Mouse (Mus musculus) hindbrain, embryonic 16.5 days (tissue): ENCODE results near the gene Emp1. TPM values are rescaled to one million over a fixed set of nuclear protein-coding genes. Genes with fewer than 3 reads are reported as not detected.

ENCODE experiments used
- ATAC-seq: fragments of 200-750 bp; cut with Nextera tagmentation; 2 replicates; pipeline ENCODE4 v1.8.0; 2017; ENCODE audit warnings: moderate TSS enrichment, moderate library complexity
- H3K27ac ChIP-seq: fragments of 300-500 bp; sonication (generic); 2 replicates; pipeline ENCODE4 v1.5.1; 2014; ENCODE audit warnings: low read depth, mild to moderate bottlenecking, control low read depth, low read length, moderate library complexity
- H3K27me3 ChIP-seq: fragments of 300-500 bp; sonication (generic); replicated peaks from 2 replicates; pipeline ENCODE4 v1.6.1; 2014; ENCODE audit warnings: low read length; ENCODE audit not compliant: control insufficient read depth, insufficient read depth
- H3K36me3 ChIP-seq: fragments of 300-500 bp; sonication (generic); 2 replicates; pipeline ENCODE4 v1.6.1; 2014; ENCODE audit warnings: mild to moderate bottlenecking, low read length, moderate library complexity, mixed read lengths; ENCODE audit not compliant: control insufficient read depth, insufficient read depth
- H3K4me1 ChIP-seq: fragments of 300-500 bp; sonication (generic); 2 replicates; pipeline ENCODE4 v1.6.1; 2014; ENCODE audit warnings: low read depth, low read length; ENCODE audit not compliant: control insufficient read depth, insufficient read depth
- H3K4me2 ChIP-seq: fragments of 300-500 bp; sonication (generic); 2 replicates; pipeline ENCODE4 v1.6.1; 2014; ENCODE audit warnings: mild to moderate bottlenecking, low read length, control low read depth, moderate library complexity
- H3K4me3 ChIP-seq: fragments of 300-500 bp; sonication (generic); 2 replicates; pipeline ENCODE4 v1.5.1; 2014; ENCODE audit warnings: mild to moderate bottlenecking, low read length, control low read depth, moderate library complexity
- H3K9ac ChIP-seq: fragments of 300-500 bp; sonication (generic); 2 replicates; pipeline ENCODE4 v1.6.1; 2014; ENCODE audit warnings: low read depth, mild to moderate bottlenecking, control low read depth, low read length, moderate library complexity
- H3K9me3 ChIP-seq: fragments of 300-500 bp; sonication (generic); 2 replicates; pipeline ENCODE4 v1.6.1; 2014; ENCODE audit warnings: mild to moderate bottlenecking, low read length, moderate library complexity; ENCODE audit not compliant: control insufficient read depth
- WGBS: fragments of 180-500 bp; shearing (Covaris S2); extraction: QIAGEN DNeasy Blood & Tissue Kit; methylation state at CpG from one replicate; pipeline ENCODE4 v1.1.7; 2014; 5-methylcytosine and 5-hydroxymethylcytosine counted together
- polyA plus RNA-seq: library from polyadenylated mRNA; unstranded; fragments of >200 nt; fragmentation: Nextera tagmentation; extraction: Ambion mirVana; gene quantifications from 2 replicates; pipeline ENCODE4 v1.2.1, GENCODE M21; 2015

The Emp1 gene
- 9.9 and 13.0 TPM in 2 replicates for polyA plus RNA-seq

DNA sequence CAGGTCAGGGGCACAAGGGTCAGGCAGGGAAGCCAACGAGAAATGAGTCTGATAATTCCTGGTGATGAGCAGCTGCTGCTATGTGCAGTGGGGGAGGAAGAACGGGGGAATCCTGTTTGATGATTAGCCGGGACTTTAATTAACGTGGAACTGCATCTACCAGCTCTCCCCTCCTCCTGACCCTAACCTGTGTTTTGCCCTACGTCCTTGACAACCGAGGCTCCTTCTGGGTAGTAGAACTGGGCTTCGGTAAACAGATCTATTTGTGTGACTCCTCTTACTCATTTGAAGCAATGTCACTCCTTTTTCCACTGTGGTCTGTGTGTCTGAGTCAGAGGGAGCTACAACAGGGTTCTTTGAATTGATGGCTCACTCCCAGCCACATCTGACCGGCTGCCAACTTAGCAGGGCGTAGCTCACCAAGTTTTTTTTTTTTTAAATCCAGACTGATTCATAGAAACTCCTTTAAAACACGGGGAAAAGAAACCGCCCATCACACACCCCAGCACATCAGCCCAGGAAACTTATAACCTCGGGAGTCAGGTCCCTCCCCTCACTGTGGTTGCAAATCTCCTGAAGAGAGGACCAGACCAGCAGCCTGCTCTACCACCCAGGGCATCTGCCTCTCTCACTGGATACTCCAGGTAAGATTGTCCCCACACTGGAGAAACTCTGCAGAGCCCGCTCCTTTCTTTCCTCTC, at the start of gene Emp1:
Gene Emp1, plus strand, starts transcription at position 87 of the 701 bp plus-strand sequence.
- Histone ChIP-seq H3K27ac (0 out of 2 replicates have a peak within 1 kb of the TSS, but pooled peaks have one; percentile 25), H3K9me3 (no peaks in the 10 kb centered on the region), H3K9ac (no peak within 1 kb of the TSS), H3K36me3 (no peaks in the 10 kb centered on the region), H3K4me1 (peaks cover 12% of the 10 kb centered on the region), H3K27me3 (no peaks in the 10 kb centered on the region), H3K4me3 (peak within 1 kb of the TSS; percentile 20), H3K4me2 (peak within 1 kb of the TSS; percentile 34)
- ATAC-seq, result peak; percentile 73
- 35% methylated on average over 13 of the region's 13 CpGs for WGBS

DNA sequence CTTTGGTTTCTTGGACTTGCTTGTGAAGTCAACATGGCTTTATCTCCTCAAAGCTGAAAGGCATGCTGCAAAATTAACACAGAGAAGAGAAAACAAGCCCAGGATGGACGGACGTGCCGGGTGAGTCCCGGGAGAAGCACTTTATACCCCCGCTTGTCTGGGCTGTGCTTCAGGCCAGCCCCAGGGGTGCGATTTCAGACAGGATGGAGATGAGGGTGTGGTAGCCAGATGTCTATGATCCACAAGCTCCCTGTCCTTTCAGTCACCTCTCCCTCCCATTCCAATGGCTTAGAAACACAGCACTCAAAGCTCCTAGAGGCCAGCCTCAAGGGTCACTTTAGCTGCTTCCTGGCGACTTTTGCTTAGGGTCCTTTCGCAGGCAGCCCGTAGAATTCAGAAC, 48.4 kb upstream of the Emp1 start:
- Histone ChIP-seq H3K27ac (no peak overlapping the region), H3K27me3 (no peaks in the 10 kb centered on the region), H3K4me2 (no peak overlapping the region), H3K9me3 (no peaks in the 10 kb centered on the region), H3K4me1 (no peaks in the 10 kb centered on the region), H3K4me3 (no peak overlapping the region), H3K36me3 (no peaks in the 10 kb centered on the region), H3K9ac (no peak overlapping the region)
- ATAC-seq, result no peak
- 74% methylated on average over 9 of the region's 9 CpGs for WGBS

DNA sequence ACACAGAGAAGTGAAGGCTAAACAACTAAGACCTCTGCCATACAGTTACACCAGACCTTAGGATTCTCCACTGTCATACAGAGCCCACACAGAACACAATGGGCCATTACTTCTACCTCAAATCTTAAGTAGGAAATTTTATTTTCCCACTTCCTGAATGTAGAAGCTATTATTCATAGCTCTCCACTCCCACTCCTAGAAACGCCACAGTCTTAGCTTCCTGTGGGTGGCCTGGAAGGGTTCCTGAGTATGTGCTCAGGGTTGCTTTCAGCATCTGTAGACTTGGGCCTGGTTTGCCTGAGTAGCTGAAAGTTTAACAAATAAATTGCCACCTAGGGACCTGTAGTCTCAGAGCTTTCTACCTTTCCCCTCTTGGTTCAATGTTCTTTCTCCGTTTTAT, 46.2 kb upstream of the Emp1 start:
- 95% methylated on average over 2 of the region's 2 CpGs for WGBS
- no peaks in the 10 kb centered on the region for H3K9me3 ChIP-seq
- no peaks in the 10 kb centered on the region for H3K36me3 ChIP-seq
- H3K27me3 ChIP-seq, result no peaks in the 10 kb centered on the region
- H3K9ac ChIP-seq, result no peak overlapping the region
- no peaks in the 10 kb centered on the region for H3K4me1 ChIP-seq
- no peak for ATAC-seq
- no peak overlapping the region for H3K4me3 ChIP-seq
- H3K4me2 ChIP-seq, result no peak overlapping the region
- H3K27ac ChIP-seq, result no peak overlapping the region

DNA sequence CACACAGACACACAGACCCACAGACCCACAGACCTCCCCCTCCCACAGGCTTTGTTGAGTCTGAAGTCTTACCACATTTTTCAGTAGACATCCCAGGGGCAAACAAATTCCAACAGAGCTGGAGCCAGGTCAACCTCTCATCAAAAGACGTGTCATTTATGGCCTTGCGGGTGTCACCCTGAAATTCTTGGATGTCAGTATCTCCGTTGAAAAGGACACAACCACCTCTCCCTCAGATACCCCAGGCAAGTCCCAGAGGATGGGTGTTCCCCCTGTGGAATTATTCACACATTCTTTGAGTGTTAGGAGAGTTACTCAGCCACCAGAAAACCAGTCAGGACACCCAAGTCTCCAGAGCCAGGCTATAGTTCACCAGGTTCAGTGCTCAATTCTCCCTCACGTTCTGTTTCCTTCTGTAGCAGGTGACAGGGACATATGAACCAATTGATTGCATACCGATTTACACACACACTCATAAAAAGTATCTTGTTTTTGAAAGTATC, 42.9 kb upstream of the Emp1 start:
- WGBS, result 74% methylated on average over 5 of the region's 5 CpGs
- Histone ChIP-seq H3K27ac (no peak overlapping the region), H3K36me3 (no peaks in the 10 kb centered on the region), H3K4me3 (no peak overlapping the region), H3K4me1 (peaks cover 6% of the 10 kb centered on the region), H3K9me3 (no peaks in the 10 kb centered on the region), H3K27me3 (no peaks in the 10 kb centered on the region), H3K4me2 (no peak overlapping the region), H3K9ac (no peak overlapping the region)
- no peak for ATAC-seq

DNA sequence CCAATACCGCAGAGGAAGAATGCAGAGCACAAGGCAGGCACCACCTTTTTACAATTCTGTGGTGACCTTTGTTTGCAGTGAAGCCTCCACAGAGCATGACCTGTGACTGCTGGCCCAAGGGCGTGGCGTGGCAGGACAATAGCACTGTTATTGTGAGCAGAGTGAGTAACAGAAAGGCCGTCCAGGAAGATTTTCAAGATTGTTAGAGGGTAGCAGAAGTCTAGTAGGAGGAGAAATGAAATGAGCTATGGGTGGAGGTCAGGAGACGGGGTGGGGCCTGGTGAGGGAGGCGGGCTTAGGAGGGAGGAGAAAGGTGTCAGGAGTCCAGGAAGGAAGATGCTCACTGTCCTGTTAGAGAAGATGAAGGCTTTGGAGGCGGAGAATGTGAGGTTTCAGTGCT, 39.6 kb upstream of the Emp1 start:
- H3K9ac ChIP-seq, result no peak overlapping the region
- ATAC-seq, result no peak
- no peak overlapping the region for H3K4me2 ChIP-seq
- H3K4me1 ChIP-seq, result peaks cover 6% of the 10 kb centered on the region
- H3K4me3 ChIP-seq, result no peak overlapping the region
- H3K27me3 ChIP-seq, result no peaks in the 10 kb centered on the region
- WGBS, result 63% methylated on average over 7 of the region's 7 CpGs
- H3K36me3 ChIP-seq, result no peaks in the 10 kb centered on the region
- no peak overlapping the region for H3K27ac ChIP-seq
- no peaks in the 10 kb centered on the region for H3K9me3 ChIP-seq

DNA sequence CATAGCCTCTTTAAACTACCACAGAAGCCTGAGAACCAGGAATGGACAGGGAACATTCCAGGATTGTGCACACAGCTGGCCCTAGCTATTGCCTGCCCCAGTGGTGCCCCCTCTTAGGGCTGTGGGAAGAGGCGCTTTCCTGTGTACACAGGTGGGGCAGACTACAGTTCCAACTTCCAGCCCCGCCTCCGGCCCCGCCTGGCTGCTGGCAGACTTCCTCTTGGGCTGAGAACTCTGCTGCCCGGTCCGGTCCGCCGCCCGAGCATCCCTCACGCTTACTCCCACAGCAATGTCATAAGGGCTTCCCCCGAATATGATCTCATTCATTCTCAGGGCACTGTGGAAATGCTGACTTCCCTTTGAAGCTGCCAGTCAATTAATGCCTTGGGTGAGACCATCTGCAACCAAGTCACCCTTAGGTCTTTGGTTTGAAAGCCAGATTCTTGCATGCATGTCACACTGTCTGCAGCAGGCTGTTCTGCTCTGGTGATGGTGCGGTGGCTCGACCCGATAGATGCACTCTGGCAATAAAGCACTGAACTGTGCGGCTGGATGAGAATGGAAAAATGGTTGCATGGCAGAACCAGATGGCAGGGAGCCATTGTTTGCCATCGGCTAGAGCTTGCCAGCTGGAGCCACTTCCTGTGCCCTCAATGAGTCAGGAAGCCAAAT, 38.9 kb upstream of the Emp1 start:
- no peaks in the 10 kb centered on the region for H3K36me3 ChIP-seq
- H3K9ac ChIP-seq, result no peak overlapping the region
- WGBS, result 43% methylated on average over 16 of the region's 16 CpGs
- no peaks in the 10 kb centered on the region for H3K27me3 ChIP-seq
- H3K27ac ChIP-seq, result no peak overlapping the region; the same call in 1 of the 2 replicates
- no peaks in the 10 kb centered on the region for H3K9me3 ChIP-seq
- H3K4me3 ChIP-seq, result no peak overlapping the region
- peak; percentile 67 for ATAC-seq
- H3K4me1 ChIP-seq, result peaks cover 6% of the 10 kb centered on the region
- peak overlapping the region; percentile 7; the same call in 1 of the 2 replicates for H3K4me2 ChIP-seq

DNA sequence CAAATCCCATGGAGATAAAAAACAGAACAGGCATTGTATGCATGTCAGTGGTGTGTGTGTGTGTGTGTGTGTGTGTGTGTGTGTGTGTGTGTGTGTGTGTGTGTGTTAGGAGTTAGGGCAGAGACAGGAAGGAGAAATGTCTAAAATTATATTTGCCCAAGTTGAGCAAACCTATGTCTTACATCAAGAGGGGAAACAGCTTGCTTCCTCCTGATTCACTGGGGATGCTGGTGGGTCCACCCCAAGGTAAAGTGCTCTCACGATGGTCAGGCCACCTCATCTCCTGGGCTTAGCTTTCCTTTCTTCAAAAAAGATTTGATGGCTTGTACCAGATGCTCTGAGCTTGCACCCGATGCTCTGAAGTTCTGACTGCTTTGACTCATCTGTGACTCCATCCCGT, 38.2 kb upstream of the Emp1 start:
- Histone ChIP-seq H3K4me2 (no peak overlapping the region), H3K9ac (no peak overlapping the region), H3K36me3 (no peaks in the 10 kb centered on the region), H3K9me3 (no peaks in the 10 kb centered on the region), H3K27me3 (no peaks in the 10 kb centered on the region), H3K4me3 (no peak overlapping the region), H3K4me1 (peaks cover 6% of the 10 kb centered on the region), H3K27ac (no peak overlapping the region)
- WGBS, result 74% methylated on average over 3 of the region's 3 CpGs
- ATAC-seq, result no peak

DNA sequence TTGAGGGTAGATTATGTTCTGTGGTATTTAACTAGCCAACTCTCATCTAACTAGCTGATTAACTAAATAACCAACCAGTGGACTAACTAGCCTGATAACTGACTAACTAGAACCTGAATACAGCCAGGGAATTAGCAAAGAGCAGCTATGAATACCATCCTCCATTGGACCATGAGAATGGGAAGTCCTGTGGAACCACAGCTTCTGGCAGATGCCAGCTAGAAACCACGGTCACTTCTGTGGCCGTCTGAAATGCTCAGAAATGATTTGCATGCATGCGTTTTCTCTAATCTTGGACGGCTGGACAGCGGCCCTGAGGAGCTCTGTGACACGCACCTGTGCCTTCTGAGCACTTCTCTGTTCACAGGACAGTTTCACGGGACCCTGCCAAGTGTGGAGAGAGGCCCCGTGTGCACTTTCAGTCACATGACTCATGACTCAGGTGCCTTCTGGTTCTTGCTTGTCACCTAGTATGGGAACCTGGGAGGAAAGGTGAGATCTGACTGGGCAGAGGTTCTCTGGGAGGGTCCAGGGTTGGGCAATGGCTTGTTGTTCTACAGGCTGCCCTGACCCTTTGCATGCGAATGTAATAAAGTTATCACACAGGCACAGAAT, 37.6 kb upstream of the Emp1 start:
- H3K4me2 ChIP-seq, result no peak overlapping the region
- H3K36me3 ChIP-seq, result no peaks in the 10 kb centered on the region
- H3K4me1 ChIP-seq, result peaks cover 6% of the 10 kb centered on the region
- H3K9me3 ChIP-seq, result no peaks in the 10 kb centered on the region
- no peaks in the 10 kb centered on the region for H3K27me3 ChIP-seq
- H3K27ac ChIP-seq, result no peak overlapping the region
- WGBS, result 79% methylated on average over 9 of the region's 9 CpGs
- H3K9ac ChIP-seq, result no peak overlapping the region
- H3K4me3 ChIP-seq, result no peak overlapping the region
- ATAC-seq, result no peak

DNA sequence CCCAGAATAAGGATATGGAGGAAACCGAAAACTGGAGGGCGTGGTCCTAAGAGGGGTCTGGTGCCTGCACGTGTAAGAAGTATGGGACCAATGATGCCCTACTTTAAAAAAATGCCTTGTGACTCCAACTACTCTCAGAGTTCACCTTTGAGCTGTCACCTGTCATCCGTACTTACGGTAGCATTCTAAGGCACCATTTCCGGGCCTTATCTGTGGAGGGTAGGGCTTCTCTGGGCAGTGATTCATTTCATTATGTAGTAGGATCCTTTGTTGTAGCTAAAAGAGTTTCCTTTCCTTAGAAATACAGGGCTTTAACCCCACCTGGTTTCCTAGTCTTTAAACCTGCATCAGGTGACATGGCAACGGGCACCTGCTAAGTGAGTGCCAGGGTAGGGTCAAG, 35.5 kb upstream of the Emp1 start:
- Histone ChIP-seq H3K9ac (no peak overlapping the region), H3K36me3 (no peaks in the 10 kb centered on the region), H3K27me3 (no peaks in the 10 kb centered on the region), H3K27ac (no peak overlapping the region), H3K9me3 (no peaks in the 10 kb centered on the region), H3K4me3 (no peak overlapping the region), H3K4me1 (peaks cover 6% of the 10 kb centered on the region), H3K4me2 (no peak overlapping the region)
- ATAC-seq, result no peak
- 92% methylated on average over 7 of the region's 7 CpGs for WGBS
